Mouse (Mus musculus): ENCODE results near the gene Psma1. TPM values are rescaled to one million over a fixed set of nuclear protein-coding genes. Genes with fewer than 3 reads are reported as not detected.

Psma1 gene
- polyA plus RNA-seq (2015; fragmentation: Nextera tagmentation; extraction: Ambion mirVana), result 394 and 400 TPM in 2 replicates

DNA sequence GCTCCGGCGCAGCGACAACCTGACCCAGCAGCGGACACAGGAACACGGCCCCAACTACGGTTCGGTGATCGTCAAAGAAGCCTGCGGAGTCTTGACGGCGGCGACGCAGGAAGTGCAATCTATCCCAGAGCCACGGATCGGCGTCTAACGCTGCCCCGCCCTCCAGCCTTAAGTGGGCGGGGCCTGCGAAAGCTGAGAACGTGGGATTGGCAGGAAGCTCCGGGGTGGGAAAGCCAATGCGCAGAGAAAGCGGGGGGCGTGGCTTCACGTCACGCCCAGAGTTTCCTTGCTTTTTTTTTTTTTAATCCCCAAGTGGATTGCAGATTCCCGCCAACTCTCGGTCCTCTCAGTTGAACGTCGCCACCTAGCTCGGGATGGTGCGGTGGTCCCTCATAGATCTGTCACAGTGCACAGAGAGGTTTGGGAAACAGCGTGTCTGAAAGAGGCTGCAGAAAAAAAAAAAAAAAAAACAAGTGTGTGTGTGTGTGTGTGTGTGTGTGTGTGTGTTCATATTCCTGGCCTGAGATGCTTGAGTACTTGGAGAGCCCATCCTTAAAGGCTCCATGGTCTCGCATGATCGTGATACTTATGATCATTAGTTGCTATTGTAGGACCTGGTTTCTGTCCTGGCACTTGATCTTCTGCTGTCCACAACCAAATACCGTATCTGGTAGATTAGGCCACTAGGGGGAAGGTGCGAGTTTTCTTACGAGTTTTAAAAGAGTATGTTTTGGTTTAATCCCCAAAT is at the start of gene Psma1:
TSS of gene Psma1 (minus strand) at position 114 of the 748 bp plus-strand sequence.
- peaks cover 11% of the 10 kb centered on the region; the same call in 1 of the 2 replicates for H3K36me3 ChIP-seq (ENCODE audit: control insufficient read depth, insufficient read depth)
- peak; percentile 92 for ATAC-seq
- H3K27me3 ChIP-seq (replicated peaks; ENCODE audit: control insufficient read depth, insufficient read depth, low read length), result no peaks in the 10 kb centered on the region
- peak within 1 kb of the TSS; percentile 88 for H3K9ac ChIP-seq (replicated peaks; ENCODE audit: low read depth, low read length)
- peak within 1 kb of the TSS; percentile 74 for H3K4me2 ChIP-seq (ENCODE audit: low read length)
- no peaks in the 10 kb centered on the region for H3K9me3 ChIP-seq (ENCODE audit: control insufficient read depth, low read length)
- H3K4me3 ChIP-seq (replicated peaks; ENCODE audit: low read length), result peak within 1 kb of the TSS; percentile 85
- H3K4me1 ChIP-seq (replicated peaks; ENCODE audit: control insufficient read depth, insufficient read depth, low read length), result peaks cover 11% of the 10 kb centered on the region
- WGBS, result under 1% methylated on average over 39 of the region's 39 CpGs
- H3K27ac ChIP-seq (ENCODE audit: low read length), result peak within 1 kb of the TSS; percentile 64

DNA sequence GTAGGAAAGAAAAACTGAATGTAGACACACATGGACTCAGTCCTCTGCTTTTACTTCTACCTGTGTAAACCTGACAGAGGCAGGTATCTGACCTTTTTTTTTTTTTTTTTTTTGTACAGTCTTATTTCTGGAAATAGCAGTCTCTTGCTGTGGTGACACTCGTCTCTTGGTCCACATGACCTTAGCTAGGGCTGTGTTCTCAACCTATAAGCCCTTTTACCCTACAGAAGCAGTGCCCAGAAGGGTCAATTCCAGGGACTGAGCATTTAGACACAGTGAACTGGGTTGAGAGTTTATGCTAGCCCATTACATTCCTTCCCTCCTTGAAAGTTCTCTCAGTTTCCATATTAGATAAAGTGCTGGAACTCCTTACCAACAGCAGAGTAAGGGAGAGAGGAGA is 47.6 kb upstream of the Psma1 start:
- Histone ChIP-seq H3K4me1 (replicated peaks; ENCODE audit: control insufficient read depth, insufficient read depth, low read length) (peaks cover 12% of the 10 kb centered on the region), H3K4me2 (ENCODE audit: low read length) (no peak overlapping the region), H3K27me3 (replicated peaks; ENCODE audit: control insufficient read depth, insufficient read depth, low read length) (no peaks in the 10 kb centered on the region), H3K4me3 (replicated peaks; ENCODE audit: low read length) (no peak overlapping the region), H3K9me3 (ENCODE audit: control insufficient read depth, low read length) (no peaks in the 10 kb centered on the region), H3K9ac (replicated peaks; ENCODE audit: low read depth, low read length) (no peak overlapping the region), H3K36me3 (ENCODE audit: control insufficient read depth, insufficient read depth) (no peaks in the 10 kb centered on the region), H3K27ac (ENCODE audit: low read length) (no peak overlapping the region)
- 80% methylated on average over 1 of the region's 1 CpGs for WGBS
- no peak for ATAC-seq

DNA sequence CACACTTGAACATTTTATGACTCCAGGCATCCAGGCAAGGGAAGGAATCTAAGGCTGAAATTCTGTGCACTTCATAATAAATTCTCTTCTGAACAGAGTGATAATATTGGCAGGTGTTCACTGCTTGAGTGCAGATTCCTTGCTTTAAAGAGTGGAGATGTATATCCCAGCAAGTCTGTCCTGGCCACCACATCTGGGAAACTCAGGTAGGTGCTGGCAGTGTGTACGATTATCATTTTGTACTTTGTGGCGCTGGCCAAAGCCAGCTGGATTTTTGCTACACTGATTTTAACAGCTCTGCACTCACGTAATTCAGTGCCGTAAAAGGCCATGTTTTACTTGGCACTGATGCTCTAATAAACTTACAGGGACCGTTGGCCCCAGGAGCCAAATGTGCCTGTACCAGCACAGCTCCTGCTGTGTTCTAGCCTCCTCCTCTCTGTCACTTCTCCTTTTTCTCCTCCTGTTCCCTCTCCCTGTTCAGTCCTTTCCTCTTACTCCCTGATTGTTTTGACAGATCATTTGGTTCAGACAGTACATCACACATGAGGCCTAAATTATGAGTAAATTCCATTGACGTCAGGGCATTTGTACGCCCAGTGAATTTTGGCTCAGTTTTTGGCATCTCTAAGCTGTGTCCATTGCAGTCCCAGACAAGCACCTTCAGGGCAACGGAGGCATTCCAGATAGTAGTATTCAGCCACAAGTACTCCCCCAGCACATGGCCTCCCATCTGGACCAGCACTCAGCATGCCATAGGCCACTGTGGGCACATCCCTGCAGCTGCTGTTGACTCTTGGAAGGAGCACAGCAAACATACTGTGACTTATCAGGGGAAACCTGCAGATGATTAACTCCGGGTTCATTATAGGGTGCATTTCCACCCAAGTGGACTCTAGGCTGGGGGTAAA is 46.9 kb upstream of the Psma1 start:
- Histone ChIP-seq H3K4me3 (replicated peaks; ENCODE audit: low read length) (no peak overlapping the region), H3K27me3 (replicated peaks; ENCODE audit: control insufficient read depth, insufficient read depth, low read length) (no peaks in the 10 kb centered on the region), H3K36me3 (ENCODE audit: control insufficient read depth, insufficient read depth) (no peaks in the 10 kb centered on the region), H3K9ac (replicated peaks; ENCODE audit: low read depth, low read length) (no peak overlapping the region), H3K4me1 (replicated peaks; ENCODE audit: control insufficient read depth, insufficient read depth, low read length) (peaks cover 12% of the 10 kb centered on the region), H3K4me2 (ENCODE audit: low read length) (no peak overlapping the region), H3K9me3 (ENCODE audit: control insufficient read depth, low read length) (no peaks in the 10 kb centered on the region), H3K27ac (ENCODE audit: low read length) (peak overlapping the region; percentile 62)
- peak; percentile 63 for ATAC-seq
- 53% methylated on average over 9 of the region's 9 CpGs for WGBS

DNA sequence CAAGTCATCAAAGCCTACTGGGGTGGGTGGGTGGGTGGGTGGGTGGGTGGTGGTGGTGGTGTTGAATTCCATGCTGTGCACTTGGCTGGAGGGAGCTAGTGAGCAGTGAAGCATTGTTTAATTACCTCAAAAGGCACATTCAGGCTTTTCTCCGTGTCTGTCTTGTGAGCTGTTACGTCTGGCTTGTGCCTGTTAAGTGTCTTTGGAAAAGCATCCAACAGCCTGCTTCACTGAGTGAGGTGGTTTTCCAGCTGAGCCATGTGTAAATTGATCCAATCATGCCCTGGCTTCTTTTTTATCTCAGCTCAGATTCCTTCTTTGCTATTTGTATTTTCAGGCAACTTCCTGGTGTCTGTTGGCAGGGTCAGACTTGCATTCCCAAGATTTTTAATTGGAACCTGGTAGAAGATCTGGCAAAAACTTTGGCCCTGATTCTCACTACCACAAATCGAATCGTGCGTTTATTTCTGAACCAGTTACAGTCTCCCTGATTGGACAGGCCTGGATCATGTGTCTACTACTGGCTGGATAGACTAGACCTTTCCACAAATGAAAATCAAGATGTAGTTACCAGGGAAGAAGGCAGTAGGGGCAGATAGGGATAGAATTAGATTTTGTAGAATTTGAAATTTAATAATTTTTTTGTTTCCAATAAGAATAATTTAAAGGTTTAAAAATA is 45.9 kb upstream of the Psma1 start:
- H3K27ac ChIP-seq (ENCODE audit: low read length), result no peak overlapping the region
- H3K9me3 ChIP-seq (ENCODE audit: control insufficient read depth, low read length), result no peaks in the 10 kb centered on the region
- no peak overlapping the region for H3K4me2 ChIP-seq (ENCODE audit: low read length)
- H3K36me3 ChIP-seq (ENCODE audit: control insufficient read depth, insufficient read depth), result no peaks in the 10 kb centered on the region
- 29% methylated on average over 5 of the region's 5 CpGs for WGBS
- no peak overlapping the region for H3K4me3 ChIP-seq (replicated peaks; ENCODE audit: low read length)
- ATAC-seq, result peak; percentile 80
- peaks cover 20% of the 10 kb centered on the region for H3K4me1 ChIP-seq (replicated peaks; ENCODE audit: control insufficient read depth, insufficient read depth, low read length)
- H3K27me3 ChIP-seq (replicated peaks; ENCODE audit: control insufficient read depth, insufficient read depth, low read length), result no peaks in the 10 kb centered on the region
- H3K9ac ChIP-seq (replicated peaks; ENCODE audit: low read depth, low read length), result no peak overlapping the region

DNA sequence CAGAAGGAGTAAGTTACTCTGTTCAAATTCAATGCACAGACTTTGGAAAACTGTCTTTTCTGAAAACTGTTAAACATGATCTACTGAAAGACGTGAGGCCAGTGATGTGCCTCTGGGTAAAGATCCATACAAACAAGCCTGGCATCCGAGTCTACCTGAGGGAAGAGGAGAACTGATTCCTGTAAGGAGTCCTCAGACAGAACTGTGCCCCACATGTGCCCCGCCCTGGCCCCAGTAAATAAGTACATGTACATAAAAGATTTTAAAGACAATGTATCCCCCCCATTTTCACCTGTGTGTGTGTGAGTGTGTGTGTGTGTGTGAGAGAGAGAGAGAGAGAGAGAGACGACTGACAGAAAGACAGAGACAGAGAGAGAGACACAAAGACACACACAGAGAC is 42.0 kb upstream of the Psma1 start:
- Histone ChIP-seq H3K4me3 (replicated peaks; ENCODE audit: low read length) (no peak overlapping the region), H3K9me3 (ENCODE audit: control insufficient read depth, low read length) (no peaks in the 10 kb centered on the region), H3K27ac (ENCODE audit: low read length) (no peak overlapping the region), H3K36me3 (ENCODE audit: control insufficient read depth, insufficient read depth) (no peaks in the 10 kb centered on the region), H3K9ac (replicated peaks; ENCODE audit: low read depth, low read length) (no peak overlapping the region), H3K4me1 (replicated peaks; ENCODE audit: control insufficient read depth, insufficient read depth, low read length) (peaks cover 24% of the 10 kb centered on the region), H3K27me3 (replicated peaks; ENCODE audit: control insufficient read depth, insufficient read depth, low read length) (no peaks in the 10 kb centered on the region; the same call in 1 of the 2 replicates), H3K4me2 (ENCODE audit: low read length) (no peak overlapping the region)
- WGBS, result 81% methylated on average over 4 of the region's 4 CpGs
- no peak for ATAC-seq

DNA sequence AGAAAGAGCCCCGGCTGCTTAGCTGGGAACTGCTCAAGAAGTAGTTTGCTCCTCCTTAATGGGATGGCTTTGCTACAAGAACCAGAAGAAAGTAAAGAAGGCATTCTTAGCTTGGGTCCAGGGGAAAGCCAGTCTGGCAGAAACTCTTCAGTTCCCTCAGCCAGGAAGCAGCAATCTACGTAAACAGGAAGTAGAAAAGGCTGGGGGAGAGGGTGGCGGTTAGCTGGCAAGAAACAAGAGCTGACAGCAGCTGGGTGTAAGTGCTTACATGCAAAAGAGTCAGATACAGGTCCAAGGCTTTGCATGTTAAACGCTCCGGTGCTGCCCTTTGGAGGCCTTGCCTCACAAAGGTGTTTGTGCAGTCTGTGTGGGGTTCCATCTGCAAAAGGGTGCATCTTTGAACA is 41.5 kb upstream of the Psma1 start:
- Histone ChIP-seq H3K9me3 (ENCODE audit: control insufficient read depth, low read length) (no peaks in the 10 kb centered on the region), H3K36me3 (ENCODE audit: control insufficient read depth, insufficient read depth) (no peaks in the 10 kb centered on the region), H3K4me3 (replicated peaks; ENCODE audit: low read length) (no peak overlapping the region), H3K9ac (replicated peaks; ENCODE audit: low read depth, low read length) (no peak overlapping the region), H3K27me3 (replicated peaks; ENCODE audit: control insufficient read depth, insufficient read depth, low read length) (no peaks in the 10 kb centered on the region; the same call in 1 of the 2 replicates), H3K4me2 (ENCODE audit: low read length) (no peak overlapping the region), H3K27ac (ENCODE audit: low read length) (no peak overlapping the region; the same call in 1 of the 2 replicates), H3K4me1 (replicated peaks; ENCODE audit: control insufficient read depth, insufficient read depth, low read length) (peaks cover 18% of the 10 kb centered on the region)
- ATAC-seq, result no peak
- 51% methylated on average over 5 of the region's 5 CpGs for WGBS

DNA sequence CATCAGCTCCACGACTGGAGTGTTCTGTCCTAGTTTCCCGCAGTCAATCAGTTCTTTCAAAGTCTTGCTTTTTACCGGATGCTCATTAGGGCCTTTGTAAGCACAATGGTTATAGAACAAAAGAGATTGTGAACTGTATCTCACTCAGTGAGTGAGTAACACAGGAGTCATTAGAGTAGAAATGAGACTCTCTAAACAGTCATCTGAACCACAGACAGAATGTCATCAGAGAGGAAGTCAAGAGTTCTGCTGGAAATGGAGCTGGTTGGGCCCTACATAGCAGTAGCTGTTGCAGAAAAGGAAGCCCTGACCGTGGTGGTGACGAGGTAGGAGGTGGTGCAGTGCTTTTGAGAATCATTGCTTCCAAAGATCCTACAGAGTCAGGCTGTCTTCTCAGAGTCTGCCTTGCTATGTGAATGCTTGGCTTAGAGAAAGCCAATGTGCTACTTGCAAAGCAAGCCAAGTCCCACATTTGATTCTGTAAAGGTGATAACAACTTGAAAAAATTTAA is 40.5 kb upstream of the Psma1 start:
- H3K4me2 ChIP-seq (ENCODE audit: low read length), result no peak overlapping the region
- 14% methylated on average over 5 of the region's 5 CpGs for WGBS
- H3K27me3 ChIP-seq (replicated peaks; ENCODE audit: control insufficient read depth, insufficient read depth, low read length), result no peaks in the 10 kb centered on the region; the same call in 1 of the 2 replicates
- ATAC-seq, result peak; percentile 55
- H3K27ac ChIP-seq (ENCODE audit: low read length), result peak overlapping the region; percentile 26; the same call in 1 of the 2 replicates
- H3K4me1 ChIP-seq (replicated peaks; ENCODE audit: control insufficient read depth, insufficient read depth, low read length), result peaks cover 18% of the 10 kb centered on the region
- no peaks in the 10 kb centered on the region for H3K36me3 ChIP-seq (ENCODE audit: control insufficient read depth, insufficient read depth)
- H3K9ac ChIP-seq (replicated peaks; ENCODE audit: low read depth, low read length), result no peak overlapping the region
- H3K4me3 ChIP-seq (replicated peaks; ENCODE audit: low read length), result no peak overlapping the region
- no peaks in the 10 kb centered on the region for H3K9me3 ChIP-seq (ENCODE audit: control insufficient read depth, low read length)

DNA sequence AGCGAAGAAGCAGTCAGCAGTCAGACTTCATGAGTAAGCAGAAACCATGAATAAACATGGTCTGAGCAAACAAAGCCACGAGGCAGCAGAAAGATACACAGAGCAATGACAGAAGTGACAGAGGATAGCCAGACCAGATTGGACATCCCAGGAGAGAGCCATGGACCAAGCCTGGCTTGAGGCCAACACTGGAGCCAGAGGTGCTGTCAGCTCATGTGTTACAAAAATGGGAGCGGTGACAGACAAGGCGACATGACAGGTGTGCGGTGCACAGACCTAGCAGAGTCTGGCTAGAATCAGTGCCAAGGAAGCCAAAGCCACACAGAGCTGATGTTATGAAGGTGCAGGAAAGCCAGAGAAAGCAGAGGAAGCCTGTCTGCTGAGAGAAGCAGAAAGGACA is 35.3 kb upstream of the Psma1 start:
- H3K27ac ChIP-seq (ENCODE audit: low read length), result peak overlapping the region; percentile 61
- peak; percentile 67 for ATAC-seq
- peaks cover 6% of the 10 kb centered on the region; the same call in 1 of the 2 replicates for H3K4me1 ChIP-seq (replicated peaks; ENCODE audit: control insufficient read depth, insufficient read depth, low read length)
- H3K4me3 ChIP-seq (replicated peaks; ENCODE audit: low read length), result no peak overlapping the region
- no peak overlapping the region for H3K4me2 ChIP-seq (ENCODE audit: low read length)
- H3K9me3 ChIP-seq (ENCODE audit: control insufficient read depth, low read length), result no peaks in the 10 kb centered on the region
- H3K27me3 ChIP-seq (replicated peaks; ENCODE audit: control insufficient read depth, insufficient read depth, low read length), result no peaks in the 10 kb centered on the region; the same call in 1 of the 2 replicates
- no peak overlapping the region for H3K9ac ChIP-seq (replicated peaks; ENCODE audit: low read depth, low read length)
- no peaks in the 10 kb centered on the region for H3K36me3 ChIP-seq (ENCODE audit: control insufficient read depth, insufficient read depth)
- WGBS, result 51% methylated on average over 5 of the region's 5 CpGs

All from forebrain, embryonic 16.5 days (tissue).